Mouse (Mus musculus): ENCODE measurements around the gene Gpr62. TPM values are rescaled to one million over a fixed set of nuclear protein-coding genes. Genes with fewer than 3 reads are reported as not detected.

Gpr62 gene
- total and polyA plus RNA-seq, 3 experiments, result not detected

DNA sequence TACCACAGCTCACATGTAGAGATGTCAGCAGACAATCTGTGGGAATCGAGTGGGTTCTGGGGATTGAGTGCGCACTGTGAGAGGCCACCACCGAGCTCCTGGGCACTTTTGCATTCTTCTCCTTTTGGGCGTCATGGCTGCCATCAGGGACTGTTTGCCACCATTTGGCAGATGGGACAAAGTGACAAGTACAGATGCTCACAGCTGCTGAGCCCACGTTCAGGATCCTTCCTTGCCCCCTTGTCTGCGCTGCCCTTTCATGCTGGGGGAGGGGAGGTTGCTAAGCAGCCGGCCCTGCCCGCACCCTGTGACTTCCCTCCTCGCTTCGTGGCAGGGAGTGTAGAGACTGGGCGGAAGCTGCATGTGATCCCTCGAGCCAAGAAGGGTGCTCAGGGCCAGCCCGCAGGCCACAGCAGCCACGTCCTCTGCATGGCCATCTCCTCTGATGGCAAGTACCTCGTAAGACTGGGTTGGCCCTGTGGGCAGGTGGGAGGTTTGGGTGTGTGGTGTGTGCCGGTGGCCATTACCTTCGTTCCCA is 16.9 kb upstream of the Gpr62 start:
- DNase-seq (ENCODE audit: low spot score) (no peak), ATAC-seq (ENCODE audit: extremely low read depth, insufficient number of reproducible peaks, low FRiP score, poor library complexity, severe bottlenecking) (no peak)
- H3K9me3 ChIP-seq (replicated peaks), result no peaks in the 10 kb centered on the region
- TF ChIP-seq GATA1 (IDR thresholded peaks at IDR 0.05; ENCODE audit: borderline replicate concordance, low read length), result no peak
- TF ChIP-seq TAL1 (conservative IDR thresholded peaks at IDR 0.05; ENCODE audit: low read depth, low read length), result no peak
- TF ChIP-seq POLR2AphosphoS5 (IDR thresholded peaks at IDR 0.05; ENCODE audit: insufficient replicate concordance, low read depth, low read length), result no peak
- no peak for TF ChIP-seq GATA2 (IDR thresholded peaks at IDR 0.05; ENCODE audit: borderline replicate concordance, low read depth, low read length)
- TF ChIP-seq CTCF (IDR thresholded peaks at IDR 0.05; ENCODE audit: low read depth, low read length), result no peak
- no peak overlapping the region for H3K4me3 ChIP-seq (ENCODE audit: low read depth, low read length)
- H3K36me3 ChIP-seq (replicated peaks), result peaks cover 75% of the 10 kb centered on the region
- peaks cover 43% of the 10 kb centered on the region for H3K4me1 ChIP-seq (ENCODE audit: insufficient read depth, low read depth, low read length)
- H3K27me3 ChIP-seq (ENCODE audit: insufficient read depth, low read length), result no peaks in the 10 kb centered on the region

- Histone ChIP-seq H3K27me3 (ENCODE audit: insufficient read depth, low read length) (no peaks in the 10 kb centered on the region), H3K9me3 (replicated peaks) (no peaks in the 10 kb centered on the region), H3K36me3 (replicated peaks) (peaks cover 75% of the 10 kb centered on the region), H3K4me3 (ENCODE audit: low read depth, low read length) (no peak overlapping the region), H3K4me1 (ENCODE audit: insufficient read depth, low read depth, low read length) (peaks cover 43% of the 10 kb centered on the region)
- no peak for DNase-seq (ENCODE audit: low spot score)
- ATAC-seq (ENCODE audit: extremely low read depth, insufficient number of reproducible peaks, low FRiP score, poor library complexity, severe bottlenecking), result no peak
- TF ChIP-seq GATA1 (IDR thresholded peaks at IDR 0.05; ENCODE audit: borderline replicate concordance, low read length) (no peak), POLR2AphosphoS5 (IDR thresholded peaks at IDR 0.05; ENCODE audit: insufficient replicate concordance, low read depth, low read length) (no peak)
These were observed 15.9 kb upstream of the Gpr62 start for GRCm38 (mm10) chr9:106481676-106482075.

DNA sequence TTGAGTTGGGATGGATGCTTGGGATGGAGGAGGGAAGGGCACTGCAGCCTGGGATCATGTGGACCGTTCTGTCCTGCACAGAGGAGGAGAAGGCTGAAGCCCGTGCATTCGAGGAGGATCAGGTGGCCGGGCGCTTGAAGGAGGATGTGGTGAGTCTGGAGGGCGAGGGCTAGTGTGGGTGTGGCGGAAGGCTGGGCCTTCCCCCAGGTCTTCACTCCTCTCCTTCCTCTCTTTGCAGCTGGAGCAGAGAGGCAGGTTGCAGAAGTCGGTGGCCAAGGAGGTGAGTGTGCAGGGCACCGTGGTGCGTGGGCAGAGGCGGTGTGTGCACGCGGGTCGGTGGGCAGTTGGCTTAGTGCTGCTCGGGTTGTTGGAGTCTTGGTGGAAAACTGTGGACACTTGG is 15.3 kb upstream of the Gpr62 start:
- Histone ChIP-seq H3K9me3 (replicated peaks) (no peaks in the 10 kb centered on the region), H3K4me3 (ENCODE audit: low read depth, low read length) (no peak overlapping the region), H3K27me3 (ENCODE audit: insufficient read depth, low read length) (no peaks in the 10 kb centered on the region), H3K4me1 (ENCODE audit: insufficient read depth, low read depth, low read length) (peaks cover 49% of the 10 kb centered on the region), H3K36me3 (replicated peaks) (peaks cover 74% of the 10 kb centered on the region)
- DNase-seq (ENCODE audit: low spot score) (no peak), ATAC-seq (ENCODE audit: extremely low read depth, insufficient number of reproducible peaks, low FRiP score, poor library complexity, severe bottlenecking) (no peak)
- TF ChIP-seq GATA1 (IDR thresholded peaks at IDR 0.05; ENCODE audit: borderline replicate concordance, low read length) (no peak), TAL1 (conservative IDR thresholded peaks at IDR 0.05; ENCODE audit: low read depth, low read length) (no peak), POLR2AphosphoS5 (IDR thresholded peaks at IDR 0.05; ENCODE audit: insufficient replicate concordance, low read depth, low read length) (no peak), CTCF (IDR thresholded peaks at IDR 0.05; ENCODE audit: low read depth, low read length) (no peak), GATA2 (IDR thresholded peaks at IDR 0.05; ENCODE audit: borderline replicate concordance, low read depth, low read length) (no peak)

DNA sequence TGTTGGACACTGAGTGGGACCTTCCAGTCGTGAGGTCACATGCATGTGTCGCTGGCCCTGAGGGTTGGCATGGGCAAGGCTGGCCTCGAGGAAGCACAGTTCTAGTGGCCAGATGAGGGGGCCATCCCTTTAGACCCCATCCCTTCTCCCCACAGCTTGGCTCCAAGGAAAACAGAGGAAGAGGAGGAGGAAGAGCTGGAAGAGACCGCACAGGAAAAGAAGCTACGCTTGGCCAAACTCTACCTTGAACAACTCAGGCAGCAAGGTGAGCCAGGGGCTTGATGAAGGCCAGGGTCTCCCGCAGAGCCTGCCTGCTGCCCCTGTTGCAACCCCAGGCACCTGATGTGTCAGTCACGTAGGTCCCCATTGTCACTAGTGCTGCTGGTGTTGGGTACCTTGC is 14.8 kb upstream of the Gpr62 start:
- no peak for TF ChIP-seq TAL1 (conservative IDR thresholded peaks at IDR 0.05; ENCODE audit: low read depth, low read length)
- no peak for TF ChIP-seq POLR2AphosphoS5 (IDR thresholded peaks at IDR 0.05; ENCODE audit: insufficient replicate concordance, low read depth, low read length)
- no peak for TF ChIP-seq GATA1 (IDR thresholded peaks at IDR 0.05; ENCODE audit: borderline replicate concordance, low read length)
- TF ChIP-seq GATA2 (IDR thresholded peaks at IDR 0.05; ENCODE audit: borderline replicate concordance, low read depth, low read length), result no peak
- TF ChIP-seq CTCF (IDR thresholded peaks at IDR 0.05; ENCODE audit: low read depth, low read length), result no peak
- Histone ChIP-seq H3K36me3 (replicated peaks) (peaks cover 69% of the 10 kb centered on the region), H3K9me3 (replicated peaks) (no peaks in the 10 kb centered on the region), H3K4me3 (ENCODE audit: low read depth, low read length) (no peak overlapping the region), H3K4me1 (ENCODE audit: insufficient read depth, low read depth, low read length) (peaks cover 55% of the 10 kb centered on the region), H3K27me3 (ENCODE audit: insufficient read depth, low read length) (no peaks in the 10 kb centered on the region)
- no peak for DNase-seq (ENCODE audit: low spot score)
- no peak for ATAC-seq (ENCODE audit: extremely low read depth, insufficient number of reproducible peaks, low FRiP score, poor library complexity, severe bottlenecking)

DNA sequence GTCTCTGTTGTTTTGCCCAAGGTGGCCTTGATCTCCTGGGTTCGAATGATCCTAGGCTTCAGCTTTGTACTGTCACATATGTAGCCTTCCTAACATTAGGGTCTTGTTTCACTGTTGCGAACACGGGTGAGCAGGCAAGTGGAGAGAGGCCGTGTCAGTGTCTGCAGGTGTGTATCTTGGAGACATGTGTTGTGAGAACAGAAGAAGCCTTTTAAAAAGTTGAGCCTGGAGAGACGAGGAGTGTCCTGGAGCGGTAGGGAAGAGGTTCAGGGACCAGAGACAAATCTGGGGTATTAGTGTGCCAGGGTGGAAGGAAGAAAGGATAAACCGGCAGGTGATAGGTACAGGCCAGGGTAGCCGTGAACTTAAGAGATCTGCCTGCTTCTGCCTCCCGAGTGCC is 12.4 kb upstream of the Gpr62 start:
- DNase-seq (ENCODE audit: low spot score) (no peak), ATAC-seq (ENCODE audit: extremely low read depth, insufficient number of reproducible peaks, low FRiP score, poor library complexity, severe bottlenecking) (no peak)
- Histone ChIP-seq H3K27me3 (ENCODE audit: insufficient read depth, low read length) (peaks cover 10% of the 10 kb centered on the region), H3K36me3 (replicated peaks) (peaks cover 44% of the 10 kb centered on the region), H3K9me3 (replicated peaks) (no peaks in the 10 kb centered on the region), H3K4me3 (ENCODE audit: low read depth, low read length) (peak overlapping the region; percentile 82), H3K4me1 (ENCODE audit: insufficient read depth, low read depth, low read length) (peaks cover 67% of the 10 kb centered on the region)
- TF ChIP-seq POLR2AphosphoS5 (IDR thresholded peaks at IDR 0.05; ENCODE audit: insufficient replicate concordance, low read depth, low read length), result no peak
- TF ChIP-seq GATA2 (IDR thresholded peaks at IDR 0.05; ENCODE audit: borderline replicate concordance, low read depth, low read length), result no peak
- TF ChIP-seq TAL1 (conservative IDR thresholded peaks at IDR 0.05; ENCODE audit: low read depth, low read length), result no peak
- TF ChIP-seq GATA1 (IDR thresholded peaks at IDR 0.05; ENCODE audit: borderline replicate concordance, low read length), result no peak
- no peak for TF ChIP-seq CTCF (IDR thresholded peaks at IDR 0.05; ENCODE audit: low read depth, low read length)

DNA sequence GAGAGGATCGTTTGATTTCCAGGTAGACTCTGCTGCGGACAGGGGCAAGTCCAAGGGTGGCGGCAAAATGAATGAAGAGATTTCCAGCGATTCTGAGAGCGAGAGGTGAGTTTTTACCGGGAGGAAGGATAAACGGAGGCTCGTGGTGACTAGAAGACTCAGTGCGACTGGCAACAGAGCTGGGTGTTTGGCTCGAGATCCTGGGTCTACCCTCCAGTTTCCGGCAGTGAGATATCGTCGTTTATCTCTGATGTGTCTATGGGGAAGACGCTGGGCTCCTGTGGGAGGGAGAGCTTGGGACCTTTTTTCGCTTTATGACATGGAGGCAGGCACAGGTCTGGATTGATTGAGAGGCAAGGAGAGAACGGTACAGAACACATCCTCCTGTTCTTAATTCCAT is 11.9 kb upstream of the Gpr62 start:
- H3K4me1 ChIP-seq (ENCODE audit: insufficient read depth, low read depth, low read length), result peaks cover 65% of the 10 kb centered on the region
- ATAC-seq (ENCODE audit: extremely low read depth, insufficient number of reproducible peaks, low FRiP score, poor library complexity, severe bottlenecking), result no peak
- peak; percentile 33 for DNase-seq (ENCODE audit: low spot score)

More for the DNA sequence above, 11.9 kb upstream of the Gpr62 start:
- H3K4me3 ChIP-seq (ENCODE audit: low read depth, low read length), result peak overlapping the region; percentile 82
- H3K9me3 ChIP-seq (replicated peaks), result no peaks in the 10 kb centered on the region
- TF ChIP-seq TAL1 (conservative IDR thresholded peaks at IDR 0.05; ENCODE audit: low read depth, low read length) (no peak), GATA2 (IDR thresholded peaks at IDR 0.05; ENCODE audit: borderline replicate concordance, low read depth, low read length) (no peak), POLR2AphosphoS5 (IDR thresholded peaks at IDR 0.05; ENCODE audit: insufficient replicate concordance, low read depth, low read length) (no peak), CTCF (IDR thresholded peaks at IDR 0.05; ENCODE audit: low read depth, low read length) (no peak), GATA1 (IDR thresholded peaks at IDR 0.05; ENCODE audit: borderline replicate concordance, low read length) (no peak)
- H3K36me3 ChIP-seq (replicated peaks), result peaks cover 40% of the 10 kb centered on the region
- H3K27me3 ChIP-seq (ENCODE audit: insufficient read depth, low read length), result peaks cover 13% of the 10 kb centered on the region

Measured in G1E (cell line).